Mouse (Mus musculus): ENCODE data around the gene Bcl3.

DNA sequence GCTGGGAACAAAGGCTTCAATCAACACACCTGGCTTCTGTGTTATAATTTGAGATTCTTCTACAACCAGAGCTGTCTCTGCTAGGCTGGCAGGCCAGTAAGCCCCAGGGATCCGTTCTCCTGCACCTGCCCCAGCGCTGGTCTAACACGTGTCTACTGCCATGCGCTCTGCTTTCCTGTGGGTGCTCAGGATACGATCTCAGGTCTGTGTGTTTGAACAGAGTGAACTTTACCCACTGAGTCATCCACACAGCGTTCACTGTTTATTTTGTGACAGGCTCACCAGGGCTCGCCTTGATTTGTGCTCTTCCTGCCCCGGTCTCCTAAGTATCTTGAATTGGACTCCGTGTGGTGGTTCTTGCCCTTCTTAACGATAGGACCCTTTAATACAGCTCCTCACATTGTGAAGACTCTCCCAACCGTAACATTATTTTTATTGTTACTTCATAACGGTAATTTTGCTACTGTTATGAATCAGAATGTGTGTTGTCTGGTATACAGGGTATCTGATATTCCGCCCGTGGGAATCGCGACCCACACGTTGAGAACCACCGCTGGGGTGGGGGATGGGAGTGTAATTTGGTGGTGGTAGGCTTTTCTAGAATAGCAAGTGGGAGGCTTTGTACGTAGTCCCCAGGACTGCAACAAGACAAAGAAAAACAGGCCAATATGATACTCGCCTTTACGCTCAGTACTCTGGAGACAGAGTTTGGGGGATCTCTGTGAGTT lies 19.3 kb upstream of the Bcl3 start:
- TF ChIP-seq RAD21 (IDR thresholded peaks at IDR 0.05; ENCODE audit: low read depth, low read length) (no peak), POLR2A (IDR thresholded peaks at IDR 0.05; ENCODE audit: low read depth, low read length) (no peak), GABPA (IDR thresholded peaks at IDR 0.05; ENCODE audit: insufficient replicate concordance, low read depth, low read length) (no peak)

Data from CH12.LX (cell line).